Mouse (Mus musculus) cortical plate, adult 2 months (tissue): ENCODE results near the gene Vasn. TPM values are rescaled to one million over a fixed set of nuclear protein-coding genes. Genes with fewer than 3 reads are reported as not detected.
"Not testable (repeated sequence)": the region's sequence is repeated elsewhere in the genome, so short reads cannot be mapped to it uniquely, and the experiment has no call there.

Experiments used
- H3K27ac ChIP-seq: fragments of 200-500 bp; 2 replicates; pipeline ENCODE4 v1.5.1; 2012; ENCODE audit warnings: low read length, control low read depth, inconsistent platforms; ENCODE audit not compliant: insufficient read depth
- H3K4me1 ChIP-seq: fragments of 200-500 bp; 2 replicates; pipeline ENCODE4 v1.6.1; 2011; ENCODE audit warnings: low read length; ENCODE audit not compliant: control insufficient read depth, insufficient read depth
- H3K4me3 ChIP-seq: fragments of 200-500 bp; 2 replicates; pipeline ENCODE4 v1.5.1; 2011; ENCODE audit warnings: mild to moderate bottlenecking, low read length, control low read depth; ENCODE audit not compliant: insufficient read depth
- CTCF ChIP-seq: fragments of 200-500 bp; IDR thresholded peaks from 2 replicates; pipeline ENCODE4 v1.5.1; 2011; ENCODE audit warnings: mild to moderate bottlenecking, control low read depth, low read length; ENCODE audit not compliant: insufficient read depth; ENCODE audit errors: extremely low read depth
- POLR2A ChIP-seq: fragments of 200-500 bp; IDR thresholded peaks from 2 replicates; pipeline ENCODE4 v1.6.1; 2011; ENCODE audit warnings: mild to moderate bottlenecking, low read length, control low read depth; ENCODE audit not compliant: insufficient read depth; ENCODE audit errors: extremely low read depth
- polyA plus RNA-seq: library from polyadenylated mRNA; depleted of rRNA; stranded (reverse); fragments of >200 nt; gene quantifications from 2 replicates; pipeline ENCODE4 v1.2.3, GENCODE M21; 2012; rRNA removed

Vasn gene
- polyA plus RNA-seq, 1 experiment: 11.2 TPM

DNA sequence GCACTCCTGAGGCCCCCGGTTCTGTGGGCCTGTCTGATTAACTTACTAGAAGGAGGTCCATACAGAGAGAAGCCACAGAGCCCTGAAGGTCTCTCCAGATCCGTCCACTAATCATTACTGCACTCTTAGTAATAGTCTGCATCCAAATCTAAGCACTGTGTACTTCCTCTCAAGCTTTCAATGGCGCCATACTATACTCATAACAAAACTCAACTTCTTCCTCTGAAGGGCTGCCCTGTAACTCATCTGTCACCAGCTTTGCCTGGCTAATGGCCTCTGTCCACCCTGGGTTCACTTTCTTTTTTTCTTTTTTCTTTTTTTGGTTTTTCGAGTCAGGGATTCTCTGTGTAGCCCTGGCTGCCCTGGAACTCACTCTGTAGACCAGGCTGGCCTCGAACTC is 38.3 kb downstream of the Vasn start:
- H3K4me1 ChIP-seq: 0 out of 2 replicates have a peak, but pooled peaks cover 2% of the 10 kb centered on the region
- TF ChIP-seq CTCF (no peak), POLR2A (no peak)
- H3K27ac ChIP-seq: no peak overlapping the region
- peak overlapping the region; percentile 79; the same call in 1 of the 2 replicates for H3K4me3 ChIP-seq

DNA sequence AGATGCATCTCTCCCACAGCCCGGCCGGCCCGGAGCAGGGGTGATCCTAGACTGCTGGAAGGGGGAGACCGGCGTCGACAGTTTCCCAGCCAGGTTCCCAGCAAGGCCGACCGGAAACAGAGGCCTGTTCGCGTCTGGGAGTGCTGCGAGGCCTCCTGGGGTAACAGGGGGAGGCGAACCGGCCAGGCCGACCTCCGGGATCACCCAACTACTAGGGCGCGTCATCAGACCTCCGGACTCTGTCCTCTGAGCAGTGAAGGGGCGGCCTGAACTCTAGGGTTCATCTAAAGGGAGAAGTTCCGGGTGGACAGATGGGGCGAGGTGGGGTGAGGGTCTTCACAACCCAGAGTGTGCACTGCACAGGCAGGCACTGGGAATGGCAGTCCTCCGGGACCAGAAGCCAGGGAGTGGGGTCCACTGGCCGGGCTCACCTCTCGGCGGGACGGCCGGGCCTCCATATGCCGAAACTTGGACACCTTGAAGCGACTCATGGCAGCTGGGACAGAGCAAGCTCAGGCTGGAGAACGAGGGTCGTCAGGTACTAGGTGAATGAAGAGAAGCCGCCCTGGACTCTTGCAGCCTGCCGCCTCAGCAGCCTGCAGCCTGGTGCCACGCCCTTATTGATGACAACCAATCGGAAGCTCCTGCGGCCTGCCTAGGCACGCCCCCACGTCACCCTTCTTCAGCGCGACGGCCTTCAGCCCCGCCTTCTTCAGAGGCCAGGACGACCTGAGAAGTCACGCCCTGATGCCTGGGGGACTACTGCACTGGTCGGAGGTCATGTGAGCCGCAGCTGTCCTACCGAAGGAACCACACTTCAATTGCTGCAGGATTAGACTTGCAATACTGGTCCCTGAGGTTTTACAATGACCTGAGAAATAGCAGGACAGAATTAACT is 39.6 kb downstream of the Vasn start, which contains the start of gene Coro7:
Coro7 (minus strand) TSS at position 657 of the 898 bp plus-strand sequence.
- H3K27ac ChIP-seq: no peak within 1 kb of the TSS
- peak within 1 kb of the TSS; percentile 79 for H3K4me3 ChIP-seq
- TF ChIP-seq POLR2A: peak; percentile 91
- TF ChIP-seq CTCF: no peak
- 0 out of 2 replicates have a peak, but pooled peaks cover 2% of the 10 kb centered on the region for H3K4me1 ChIP-seq

DNA sequence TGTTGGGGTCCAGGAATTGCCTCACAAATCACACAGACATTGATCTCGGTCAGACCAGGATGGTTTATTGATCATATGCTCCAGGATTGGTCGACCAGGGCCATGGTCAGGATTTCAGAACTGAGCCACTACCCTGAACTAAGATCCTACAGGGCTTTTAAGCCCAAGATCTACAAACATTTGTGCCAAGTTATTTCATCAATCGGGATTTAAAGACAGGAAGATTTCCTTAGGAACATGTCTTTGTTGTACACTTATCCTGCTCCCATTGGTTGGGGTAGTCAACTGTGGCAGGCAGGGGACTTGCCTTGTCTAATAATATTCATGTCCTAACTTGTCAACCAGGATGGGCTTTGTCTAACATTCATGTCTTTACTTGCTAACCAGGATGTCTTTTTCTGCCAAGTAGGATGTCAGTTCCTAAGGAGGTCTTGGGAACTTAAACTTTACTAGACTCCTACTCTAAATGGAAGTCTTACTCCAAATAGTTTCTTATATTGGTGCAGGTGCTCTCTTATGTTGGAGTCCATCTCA is 41.2 kb downstream of the Vasn start:
- not testable (repeated sequence) for H3K27ac ChIP-seq, H3K4me3 ChIP-seq, H3K4me1 ChIP-seq

DNA sequence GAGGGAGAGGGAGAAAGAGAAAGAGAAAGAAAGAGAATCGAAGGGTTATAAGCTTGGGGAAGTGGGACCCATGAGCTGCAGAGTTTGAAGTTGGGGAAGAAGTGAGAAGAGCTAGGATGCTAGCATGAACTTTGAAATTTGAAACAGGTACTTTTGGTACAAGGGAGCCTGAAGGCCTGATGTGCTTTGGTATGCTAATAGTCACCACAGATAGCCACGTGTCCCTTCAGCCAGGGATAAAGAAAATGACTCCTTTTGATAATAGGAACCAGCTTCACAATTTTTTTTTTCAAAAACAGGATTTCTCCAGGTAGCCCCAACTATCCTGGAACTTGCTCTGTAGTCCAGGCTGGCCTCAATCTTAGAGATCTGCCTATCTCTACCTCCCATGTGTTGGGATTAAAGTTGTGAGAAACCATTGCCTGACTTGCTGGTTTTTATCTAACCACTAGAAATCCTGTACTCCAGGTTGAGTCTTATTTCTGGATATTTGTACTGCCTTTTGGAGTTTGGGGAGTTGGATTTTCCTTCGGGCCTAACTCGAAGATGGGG is 43.0 kb downstream of the Vasn start:
- Histone ChIP-seq H3K27ac (peak overlapping the region; percentile 67; the same call in 1 of the 2 replicates), H3K4me1 (peaks cover 3% of the 10 kb centered on the region; the same call in 1 of the 2 replicates), H3K4me3 (no peak overlapping the region; the same call in 1 of the 2 replicates)
- TF ChIP-seq CTCF: no peak
- TF ChIP-seq POLR2A: no peak

DNA sequence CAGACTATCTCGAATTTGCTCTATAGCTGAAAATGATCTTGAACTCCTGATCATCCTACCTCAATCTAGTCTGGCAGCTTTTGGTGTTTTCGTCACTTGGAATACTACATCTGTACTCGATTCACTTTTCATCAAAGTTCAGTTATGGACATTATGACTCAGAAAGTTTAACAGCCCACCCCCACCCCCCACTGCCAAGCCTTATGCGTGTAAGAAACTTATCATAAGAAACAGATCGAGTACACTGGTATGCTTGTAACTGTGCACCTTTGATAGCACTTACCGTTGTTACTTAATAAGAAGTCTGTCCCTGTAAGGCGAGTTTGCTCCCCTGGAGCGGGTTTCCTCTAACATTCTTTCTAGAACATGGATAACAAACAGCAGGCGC is 43.4 kb downstream of the Vasn start:
- Histone ChIP-seq H3K4me3 (peak overlapping the region; percentile 47), H3K27ac (peak overlapping the region; percentile 67), H3K4me1 (peaks cover 3% of the 10 kb centered on the region; the same call in 1 of the 2 replicates)
- no peak for TF ChIP-seq POLR2A
- no peak for TF ChIP-seq CTCF

DNA sequence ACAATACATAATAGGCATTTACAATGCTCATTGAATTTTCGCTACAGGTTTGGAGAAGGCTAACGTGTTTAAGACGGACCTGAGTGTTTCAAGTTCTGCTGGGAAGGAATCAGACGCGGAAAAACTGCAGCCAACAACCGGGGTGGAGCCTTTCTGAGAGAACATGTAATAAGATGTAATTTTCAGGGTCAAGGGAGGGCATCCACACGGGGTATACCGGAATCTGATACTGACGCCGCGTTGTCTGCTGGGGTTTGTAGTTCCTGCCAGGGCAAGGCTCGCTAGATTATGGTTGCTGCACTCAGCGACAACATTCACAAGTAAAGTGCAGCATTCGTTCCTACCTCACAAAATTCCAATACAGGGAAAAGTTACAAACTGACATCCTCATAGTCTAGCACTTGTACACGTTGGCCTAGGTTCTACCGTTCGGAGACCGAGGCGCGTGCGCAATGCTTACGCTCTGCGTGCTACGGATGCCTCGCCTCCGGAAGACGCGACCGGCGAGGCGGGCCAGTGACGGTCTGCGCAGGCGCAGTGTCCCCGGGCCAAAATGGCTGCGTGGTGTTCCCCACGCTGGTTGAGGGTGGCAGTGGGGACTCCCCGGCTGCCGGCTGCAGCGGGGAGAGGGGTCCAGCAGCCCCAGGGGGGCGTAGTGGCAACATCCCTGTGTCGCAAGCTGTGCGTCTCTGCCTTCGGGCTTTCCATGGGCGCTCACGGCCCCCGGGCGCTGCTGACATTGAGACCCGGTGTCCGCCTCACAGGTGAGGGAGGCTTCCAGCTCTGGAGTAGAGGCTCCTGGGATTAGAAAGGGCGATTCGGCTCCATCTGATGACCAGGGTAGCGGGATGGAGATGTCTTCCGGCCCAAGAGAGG is 44.1 kb downstream of the Vasn start:
- H3K27ac ChIP-seq: peak overlapping the region; percentile 67
- TF ChIP-seq POLR2A (peak; percentile 88), CTCF (no peak)
- H3K4me3 ChIP-seq: peak overlapping the region; percentile 47
- H3K4me1 ChIP-seq: peaks cover 2% of the 10 kb centered on the region; the same call in 1 of the 2 replicates

DNA sequence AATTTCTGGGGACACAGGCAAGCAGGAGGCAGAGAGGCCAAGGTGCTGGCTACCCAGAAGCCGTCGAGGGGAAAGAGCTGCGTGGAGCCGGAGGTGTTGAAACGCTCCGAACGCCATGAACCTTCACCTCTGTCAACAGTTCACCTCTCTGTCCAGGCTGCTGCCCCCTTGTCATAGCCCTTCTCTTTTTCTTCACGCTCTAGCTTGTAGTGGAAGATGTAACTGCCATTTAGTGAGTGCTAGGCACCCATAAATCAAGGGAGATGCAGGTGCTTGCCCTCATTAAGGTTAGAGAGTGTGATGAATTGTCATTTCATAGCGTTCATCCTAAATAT is 44.7 kb downstream of the Vasn start:
- TF ChIP-seq POLR2A (no peak), CTCF (no peak)
- Histone ChIP-seq H3K27ac (no peak overlapping the region), H3K4me3 (peak overlapping the region; percentile 47), H3K4me1 (peaks cover 2% of the 10 kb centered on the region; the same call in 1 of the 2 replicates)

DNA sequence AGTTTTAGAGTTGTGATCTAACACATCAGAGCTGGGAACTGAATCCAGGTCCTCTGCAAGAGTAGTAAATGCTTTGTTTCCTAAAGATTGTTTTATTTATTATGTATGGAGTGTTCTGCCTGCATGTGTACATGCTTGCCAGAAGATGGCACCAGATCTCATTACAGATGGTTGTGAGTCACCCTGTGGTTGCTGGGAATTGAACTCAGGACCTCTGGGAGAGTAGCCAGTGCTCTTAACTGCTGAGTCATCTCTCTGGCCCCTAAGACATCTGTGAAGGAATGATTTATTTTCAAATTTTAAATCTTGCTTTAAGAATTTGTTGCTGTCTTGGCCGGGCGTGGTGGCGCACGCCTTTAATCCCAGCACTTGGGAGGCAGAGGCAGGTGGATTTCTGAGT is 49.6 kb downstream of the Vasn start:
- not testable (repeated sequence) for H3K4me3 ChIP-seq, H3K4me1 ChIP-seq

More for the DNA sequence above, 49.6 kb downstream of the Vasn start:
- not testable (repeated sequence) for H3K27ac ChIP-seq

Other genes starting within 250 kb of the Vasn start
- 29.7 and 33.1 TPM in 2 replicates for gene Adcy9, start 219.4 kb upstream of the Vasn start, polyA plus RNA-seq
- gene Srl, start 98.1 kb upstream of the Vasn start, polyA plus RNA-seq: 7.4 and 9.6 TPM in 2 replicates
- 3.9 and 5.0 TPM in 2 replicates for gene Tfap4, start 80.1 kb upstream of the Vasn start, polyA plus RNA-seq
- gene Glis2, start 45.2 kb upstream of the Vasn start, polyA plus RNA-seq: 17.3 and 22.1 TPM in 2 replicates
- gene Pam16, start 15.0 kb upstream of the Vasn start, polyA plus RNA-seq: 99.3 and 101 TPM in 2 replicates
- gene Dnaja3, start within 50 bp of the Vasn start, polyA plus RNA-seq: 48.8 and 50.6 TPM in 2 replicates
- gene Coro7, start 39.8 kb downstream of the Vasn start, polyA plus RNA-seq: 103 and 104 TPM in 2 replicates
- 25.5 and 25.7 TPM in 2 replicates for gene Nmral1, start 79.4 kb downstream of the Vasn start, polyA plus RNA-seq
- 108 TPM in 2 replicates for gene Hmox2, start 86.4 kb downstream of the Vasn start, polyA plus RNA-seq
- 203 and 214 TPM in 2 replicates for gene Cdip1, start 150.4 kb downstream of the Vasn start, polyA plus RNA-seq
- not detected in 2 replicates for gene 4930562C15Rik, start 195.5 kb downstream of the Vasn start, polyA plus RNA-seq
- 58.4 and 59.4 TPM in 2 replicates for gene Ubald1, start 240.4 kb downstream of the Vasn start, polyA plus RNA-seq
- 229 and 239 TPM in 2 replicates for gene Mgrn1, start 246.3 kb downstream of the Vasn start, polyA plus RNA-seq